Mouse (Mus musculus): ENCODE measurements around the gene Gm14410. TPM values are rescaled to one million over a fixed set of nuclear protein-coding genes. Genes with fewer than 3 reads are reported as not detected.

Gm14410 gene
- 8.3 and 9.8 TPM in 2 replicates for polyA plus RNA-seq (2015; fragmentation: Nextera tagmentation; extraction: Ambion mirVana)

GRCm38 (mm10) chr2:177206341-177206740, at the start of gene Gm14410:
TSS of gene Gm14410 (minus strand) at chr2:177206421.

Other genes with a start within 250 kb of the Gm14410 start
- 4.6 and 4.7 TPM in 2 replicates for gene Gm14419, start 205.5 kb downstream of the Gm14410 start, polyA plus RNA-seq (2015; fragmentation: Nextera tagmentation; extraction: Ambion mirVana)
- gene Gm14401, start 132.1 kb downstream of the Gm14410 start, polyA plus RNA-seq (2015; fragmentation: Nextera tagmentation; extraction: Ambion mirVana) = not detected in 2 replicates
- gene Gm14409, start 60.6 kb upstream of the Gm14410 start, polyA plus RNA-seq (2015; fragmentation: Nextera tagmentation; extraction: Ambion mirVana) = not detected in 2 replicates
- not detected in 2 replicates for gene Gm14412, start 117.9 kb upstream of the Gm14410 start, polyA plus RNA-seq (2015; fragmentation: Nextera tagmentation; extraction: Ambion mirVana)
- 0.94 and 1.8 TPM in 2 replicates for gene Gm14418, start 191.9 kb upstream of the Gm14410 start, polyA plus RNA-seq (2015; fragmentation: Nextera tagmentation; extraction: Ambion mirVana)

All from spleen, postnatal 0 days (tissue).